In the genomic region with DNA sequence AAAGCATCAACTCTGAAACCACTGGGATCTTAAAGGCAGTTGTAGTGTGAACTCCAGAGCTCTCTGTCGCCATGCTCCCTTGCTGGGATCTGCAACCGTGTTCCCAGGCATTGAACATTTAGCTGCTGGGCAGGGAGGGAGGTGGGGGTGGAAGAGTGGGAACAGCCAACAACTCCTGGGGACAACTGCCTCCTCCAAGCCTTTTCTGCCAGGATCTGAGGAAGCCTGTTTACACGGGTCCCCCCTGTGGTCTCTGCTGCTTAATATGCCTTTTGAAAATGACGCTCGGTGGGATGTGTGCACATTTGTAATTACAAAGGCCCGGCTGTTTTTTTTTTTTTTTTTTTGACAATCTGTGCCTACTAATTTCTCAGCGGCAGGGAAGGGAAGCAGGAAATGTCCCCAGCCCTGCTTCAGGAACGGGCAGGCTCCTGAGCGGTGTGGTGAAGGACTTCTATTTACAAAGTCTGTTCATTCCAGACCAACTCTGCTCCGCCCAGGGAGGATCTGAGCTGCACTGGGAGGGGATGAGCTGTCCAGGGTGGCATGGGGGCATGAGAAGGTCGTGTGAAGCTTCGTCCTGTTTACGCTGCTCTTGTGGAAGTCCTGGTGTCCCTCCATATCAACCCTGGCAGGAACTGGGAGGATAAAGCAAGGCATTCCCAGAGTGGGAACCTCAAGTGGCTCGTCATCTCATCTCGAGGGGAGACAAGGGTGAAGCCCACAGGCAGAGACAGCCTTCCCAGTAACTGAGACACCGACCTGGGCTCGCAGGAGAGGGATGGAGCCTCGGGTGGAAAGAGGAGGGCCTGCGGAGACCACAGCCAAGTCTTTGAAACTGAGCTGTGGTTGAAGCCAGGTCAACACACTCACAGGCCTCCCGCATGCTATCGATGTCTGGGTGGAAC, we compare ENCODE assay signal across 8 mouse cellular contexts.
DNase-seq lines count a peak whose midpoint lies in the region; ATAC-seq and TF ChIP-seq lines count a peak whose summit lies in the region.

No protein-coding gene starts in this region.

- no peak overlapping the region for H3K4me3 ChIP-seq in heart, embryonic 12.5 days
- no peak overlapping the region for H3K4me3 ChIP-seq in heart, adult 2 months
- no peak overlapping the region for H3K4me3 ChIP-seq in hindbrain, embryonic 13.5 days
- no peak overlapping the region for H3K4me3 ChIP-seq in midbrain, embryonic 11.5 days (ENCODE audit: low read depth, low read length)
- H3K4me3 ChIP-seq in thymus, adult 2 months (ENCODE audit: control insufficient read depth, insufficient read depth, low read length) = no peak overlapping the region

- no peaks in the 10 kb centered on the region for H3K27me3 ChIP-seq in heart, embryonic 12.5 days (replicated peaks)
- no peaks in the 10 kb centered on the region for H3K27me3 ChIP-seq in heart, adult 2 months (ENCODE audit: control insufficient read depth, insufficient read depth, low read length)
- no peaks in the 10 kb centered on the region for H3K27me3 ChIP-seq in hindbrain, embryonic 13.5 days
- peaks cover 4% of the 10 kb centered on the region; the same call in 1 of the 2 replicates for H3K27me3 ChIP-seq in midbrain, embryonic 11.5 days (ENCODE audit: control insufficient read depth, insufficient read depth, low read length)
- no peaks in the 10 kb centered on the region for H3K27me3 ChIP-seq in thymus, adult 2 months (ENCODE audit: control insufficient read depth, insufficient read depth, low read length)

- H3K79me2 ChIP-seq in heart, adult 2 months (replicated peaks; ENCODE audit: control insufficient read depth, insufficient read depth, low read length) = no peaks in the 10 kb centered on the region

- TF ChIP-seq POLR2A in heart, adult 2 months (IDR thresholded peaks at IDR 0.05; ENCODE audit: insufficient read depth, low read depth, low read length) = no peak
- TF ChIP-seq POLR2A in thymus, adult 2 months (IDR thresholded peaks at IDR 0.05; ENCODE audit: control insufficient read depth, extremely low read depth, insufficient read depth, low read length, poor library complexity) = no peak

- WGBS in heart, embryonic 12.5 days = 23% methylated on average over 21 of the region's 21 CpGs
- 35% methylated on average over 21 of the region's 21 CpGs for WGBS in heart, adult 2 months
- WGBS in hindbrain, embryonic 13.5 days = 32% methylated on average over 21 of the region's 21 CpGs
- 38% methylated on average over 21 of the region's 21 CpGs for WGBS in midbrain, embryonic 11.5 days
- WGBS in thymus, adult 2 months = 77% methylated on average over 21 of the region's 21 CpGs

- no peak for TF ChIP-seq EP300 in heart, adult 2 months (IDR thresholded peaks at IDR 0.05; ENCODE audit: insufficient read depth, low read depth, low read length)

- no peak overlapping the region for H3K27ac ChIP-seq in heart, embryonic 12.5 days (ENCODE audit: poor library complexity, severe bottlenecking)
- H3K27ac ChIP-seq in heart, adult 2 months = no peak overlapping the region
- peak overlapping the region; percentile 86 for H3K27ac ChIP-seq in hindbrain, embryonic 13.5 days
- no peak overlapping the region for H3K27ac ChIP-seq in midbrain, embryonic 11.5 days (ENCODE audit: low read depth, low read length)
- no peak overlapping the region for H3K27ac ChIP-seq in thymus, adult 2 months (ENCODE audit: control insufficient read depth, insufficient read depth, low read length)

- intact Hi-C loops in heart, adult 2 months (cut with DNase I) = no loop called here

- peaks cover 50% of the 10 kb centered on the region for H3K4me1 ChIP-seq in heart, embryonic 12.5 days (replicated peaks)
- H3K4me1 ChIP-seq in heart, adult 2 months (ENCODE audit: control insufficient read depth, insufficient read depth, low read length) = no peaks in the 10 kb centered on the region
- peaks cover 62% of the 10 kb centered on the region for H3K4me1 ChIP-seq in hindbrain, embryonic 13.5 days (replicated peaks)
- H3K4me1 ChIP-seq in midbrain, embryonic 11.5 days (ENCODE audit: control insufficient read depth, insufficient read depth, low read length) = peaks cover 29% of the 10 kb centered on the region
- no peaks in the 10 kb centered on the region for H3K4me1 ChIP-seq in thymus, adult 2 months (replicated peaks; ENCODE audit: control insufficient read depth, insufficient read depth, low read length)

- DNase-seq in heart, adult 2 months = no peak
- DNase-seq in cerebellum, postnatal 25 days = peak; percentile 52 to 53
- peak; percentile 91 for DNase-seq in midbrain, embryonic 11.5 days (ENCODE audit: low spot score, missing footprints)
- no peak for DNase-seq in urinary bladder, postnatal 36 days (ENCODE audit: low spot score in 2 of 2)
- no peak for DNase-seq in spleen, postnatal 14 days (ENCODE audit: low spot score in 2 of 2)
- no peak for DNase-seq in thymus, adult 2 months

- no peaks in the 10 kb centered on the region for H3K36me3 ChIP-seq in heart, embryonic 12.5 days
- no peaks in the 10 kb centered on the region for H3K36me3 ChIP-seq in heart, adult 2 months (ENCODE audit: control insufficient read depth, insufficient read depth, low read length)
- H3K36me3 ChIP-seq in hindbrain, embryonic 13.5 days = no peaks in the 10 kb centered on the region
- no peaks in the 10 kb centered on the region for H3K36me3 ChIP-seq in midbrain, embryonic 11.5 days (ENCODE audit: control insufficient read depth, insufficient read depth, low read length)
- no peaks in the 10 kb centered on the region for H3K36me3 ChIP-seq in thymus, adult 2 months (ENCODE audit: control insufficient read depth, insufficient read depth, low read length)

- peaks cover 6% of the 10 kb centered on the region; the same call in 1 of the 2 replicates for H3K9me3 ChIP-seq in heart, embryonic 12.5 days (replicated peaks)
- peaks cover 4% of the 10 kb centered on the region; the same call in 1 of the 2 replicates for H3K9me3 ChIP-seq in hindbrain, embryonic 13.5 days
- peaks cover 6% of the 10 kb centered on the region; the same call in 1 of the 2 replicates for H3K9me3 ChIP-seq in midbrain, embryonic 11.5 days (ENCODE audit: control insufficient read depth, low read length)

- H3K9ac ChIP-seq in heart, embryonic 12.5 days = 0 out of 2 replicates have a peak overlapping the region, but pooled peaks have one; percentile 9
- no peak overlapping the region for H3K9ac ChIP-seq in heart, adult 2 months (ENCODE audit: low read depth, low read length)
- H3K9ac ChIP-seq in hindbrain, embryonic 13.5 days = peak overlapping the region; percentile 51; the same call in 1 of the 2 replicates
- H3K9ac ChIP-seq in midbrain, embryonic 11.5 days (ENCODE audit: low read length) = peak overlapping the region; percentile 28; the same call in 1 of the 2 replicates

- peak overlapping the region; percentile 38 for H3K4me2 ChIP-seq in heart, embryonic 12.5 days
- H3K4me2 ChIP-seq in hindbrain, embryonic 13.5 days = 0 out of 2 replicates have a peak overlapping the region, but pooled peaks have one; percentile 29
- peak overlapping the region; percentile 4; the same call in 1 of the 2 replicates for H3K4me2 ChIP-seq in midbrain, embryonic 11.5 days

- ATAC-seq in heart, embryonic 12.5 days (ENCODE audit: insufficient number of reproducible peaks, low FRiP score) = peak; percentile 28; the same call in 1 of the 2 replicates
- ATAC-seq in hindbrain, embryonic 13.5 days (ENCODE audit: low FRiP score) = peak; percentile 41
- peak; percentile 41; the same call in 1 of the 2 replicates for ATAC-seq in midbrain, embryonic 11.5 days (ENCODE audit: low FRiP score)

- TF ChIP-seq CTCF in heart, adult 2 months (IDR thresholded peaks at IDR 0.05) = no peak
- no peak for TF ChIP-seq CTCF in thymus, adult 2 months (IDR thresholded peaks at IDR 0.05; ENCODE audit: borderline replicate concordance, control insufficient read depth, extremely low read depth, insufficient read depth, low read length, poor library complexity)

Comparison
In these comparisons a context has a peak if more than half of its experiments do, and no peak if none do; other contexts are left out.
1. DNase-seq: peak in cerebellum, postnatal 25 days (2 of 2) and midbrain, embryonic 11.5 days (single experiment); none in heart, adult 2 months (0 of 2), urinary bladder, postnatal 36 days (0 of 2), spleen, postnatal 14 days (0 of 2) and thymus, adult 2 months (single experiment).
2. Peak in every context shown above with its lines, with median percentiles within 50 percentile points of each other: ATAC-seq and H3K4me2 ChIP-seq.